Mouse (Mus musculus) granulocyte monocyte progenitor cell, adult 5-6 weeks (primary cell): Measurements from ENCODE around the gene Scrn1. TPM values are rescaled to one million over a fixed set of nuclear protein-coding genes. Genes with fewer than 3 reads are reported as not detected.

Experiments used
- ATAC-seq: replicated peaks from 2 replicates; pipeline ENCODE4 v1.8.0; 2016; ENCODE audit warnings: mild to moderate bottlenecking, moderate TSS enrichment, inconsistent platforms; ENCODE audit not compliant: poor library complexity, severe bottlenecking
- total RNA-seq, 2 experiments: library from RNA; stranded (forward) in 1 of 2; stranded (reverse) in 1 of 2; fragments of 200-712, 200-1000 nt in 1 of 2; fragments of >200 nt in 1 of 2; fragmentation: Nextera tagmentation in 1 of 2; gene quantifications; 2 replicates each; pipeline ENCODE4 v1.2.3; 2014 to 2017

Gene Scrn1
- total RNA-seq, 2 experiments from 2014 or later = not detected

GRCm38 (mm10) chr6:54537053-54537452 lies 29.2 kb downstream of the Scrn1 start:
- ATAC-seq = no peak

GRCm38 (mm10) chr6:54535485-54535884 lies 30.8 kb downstream of the Scrn1 start:
- ATAC-seq = peak; percentile 61

GRCm38 (mm10) chr6:54531048-54531481 lies 35.2 kb downstream of the Scrn1 start:
- no peak for ATAC-seq

GRCm38 (mm10) chr6:54530182-54530581 lies 36.1 kb downstream of the Scrn1 start:
- no peak for ATAC-seq

GRCm38 (mm10) chr6:54528666-54529065 lies 37.6 kb downstream of the Scrn1 start:
- ATAC-seq = no peak

GRCm38 (mm10) chr6:54518758-54519157 lies 47.5 kb downstream of the Scrn1 start:
- no peak for ATAC-seq

GRCm38 (mm10) chr6:54516512-54517134 lies 49.7 kb downstream of the Scrn1 start:
- ATAC-seq = no peak

GRCm38 (mm10) chr6:54512256-54512655 lies 54.0 kb downstream of the Scrn1 start:
- no peak for ATAC-seq

GRCm38 (mm10) chr6:54509264-54509663 lies 57.0 kb downstream of the Scrn1 start:
- no peak for ATAC-seq

- no peak for ATAC-seq
These were observed 58.0 kb downstream of the Scrn1 start for GRCm38 (mm10) chr6:54508256-54508793.

- ATAC-seq = no peak
These were observed 58.5 kb downstream of the Scrn1 start for GRCm38 (mm10) chr6:54507808-54508207.

- ATAC-seq = no peak
These were observed 59.3 kb downstream of the Scrn1 start for GRCm38 (mm10) chr6:54507002-54507401.

- ATAC-seq = no peak
These were observed 60.0 kb downstream of the Scrn1 start for GRCm38 (mm10) chr6:54506318-54506717.

GRCm38 (mm10) chr6:54502661-54503115 lies 63.6 kb downstream of the Scrn1 start:
- no peak for ATAC-seq

- no peak for ATAC-seq
These were observed 70.1 kb downstream of the Scrn1 start for GRCm38 (mm10) chr6:54496214-54496613.

GRCm38 (mm10) chr6:54494612-54495398 lies 71.5 kb downstream of the Scrn1 start:
- ATAC-seq = no peak

- no peak for ATAC-seq
These were observed 72.2 kb downstream of the Scrn1 start for GRCm38 (mm10) chr6:54494097-54494496.

- no peak for ATAC-seq
These were observed 75.2 kb downstream of the Scrn1 start for GRCm38 (mm10) chr6:54491074-54491473.

GRCm38 (mm10) chr6:54485973-54486569 lies 80.2 kb downstream of the Scrn1 start:
- no peak for ATAC-seq

GRCm38 (mm10) chr6:54485435-54485901 lies 80.8 kb downstream of the Scrn1 start:
- ATAC-seq = no peak

GRCm38 (mm10) chr6:54485000-54485399 lies 81.3 kb downstream of the Scrn1 start:
- ATAC-seq = no peak
